ENCODE assay signal across 23 mouse cellular contexts in the genomic region with DNA sequence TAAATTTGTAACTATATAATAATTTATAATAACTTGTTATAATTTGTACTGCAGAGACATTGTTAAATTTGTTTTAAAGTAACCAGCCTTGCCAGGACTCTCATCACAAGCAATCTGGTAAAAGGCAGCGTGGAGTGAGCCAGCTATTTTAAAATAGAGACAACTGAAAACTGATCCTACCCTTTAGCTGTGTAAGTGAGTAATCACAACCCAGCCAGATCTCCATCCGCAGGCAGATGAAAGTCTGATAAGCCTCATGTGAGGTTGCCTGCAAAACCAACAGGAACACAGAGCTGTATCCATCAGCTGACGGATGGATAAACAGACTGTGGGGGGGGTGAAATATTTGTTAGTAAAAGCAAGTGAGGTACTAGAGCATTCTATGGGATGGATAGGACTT.
DNase-seq lines count a peak whose midpoint lies in the region; ATAC-seq and TF ChIP-seq lines count a peak whose summit lies in the region.
"Had no signal": no experiment of that assay in that cellular context is flagged by ENCODE, and none has a peak within 500 bp of the region (broad histone marks: within the 10 kb centered on the region; RNA-seq: fewer than 3 reads in every experiment).

No protein-coding gene starts in this region.

- no peaks in the 10 kb centered on the region for H3K9me3 ChIP-seq in forebrain, postnatal 0 days (ENCODE audit: low read length)
- no peaks in the 10 kb centered on the region for H3K9me3 ChIP-seq in forebrain, embryonic 15.5 days
- H3K9me3 ChIP-seq in MEL (replicated peaks; ENCODE audit: insufficient read depth, low read length), result no peaks in the 10 kb centered on the region
- H3K9me3 ChIP-seq in liver, postnatal 0 days (ENCODE audit: low read length), result no peaks in the 10 kb centered on the region
- H3K9me3 ChIP-seq: heart, embryonic 10.5 days; limb, embryonic 10.5 days; neural tube, embryonic 15.5 days had no signal

- no peak overlapping the region for H3K4me2 ChIP-seq in forebrain, postnatal 0 days (ENCODE audit: low read depth)
- H3K4me2 ChIP-seq in forebrain, embryonic 15.5 days (replicated peaks), result no peak overlapping the region
- H3K4me2 ChIP-seq in liver, postnatal 0 days (ENCODE audit: low read depth, low read length), result no peak overlapping the region
- H3K4me2 ChIP-seq: neural tube, embryonic 15.5 days had no signal

- H3K36me3 ChIP-seq in forebrain, postnatal 0 days (ENCODE audit: insufficient read depth), result no peaks in the 10 kb centered on the region
- H3K36me3 ChIP-seq in forebrain, embryonic 15.5 days, result no peaks in the 10 kb centered on the region
- H3K36me3 ChIP-seq in MEL (ENCODE audit: control insufficient read depth in 1 of 2, insufficient read depth in 2 of 2, low read length in 2 of 2), result peaks cover 0 to 71% of the 10 kb centered on the region in 2 experiments; a peak in 2 of 4 replicates
- H3K36me3 ChIP-seq in liver, postnatal 0 days (replicated peaks; ENCODE audit: insufficient read depth, low read length), result no peaks in the 10 kb centered on the region
- H3K36me3 ChIP-seq: heart, embryonic 10.5 days; limb, embryonic 10.5 days; neural tube, embryonic 15.5 days had no signal

- ATAC-seq in forebrain, postnatal 0 days, result no peak
- ATAC-seq in forebrain, embryonic 15.5 days (replicated peaks), result no peak
- ATAC-seq in liver, postnatal 0 days, result no peak
- no peak for ATAC-seq in inflammation-experienced regulatory T-cells, adult 6 months

- H3K9ac ChIP-seq in forebrain, postnatal 0 days, result no peak overlapping the region
- no peak overlapping the region for H3K9ac ChIP-seq in forebrain, embryonic 15.5 days (replicated peaks)
- H3K9ac ChIP-seq in MEL (ENCODE audit: control insufficient read depth, low read depth, low read length, poor library complexity, severe bottlenecking), result no peak overlapping the region; the same call in 1 of the 2 replicates
- no peak overlapping the region for H3K9ac ChIP-seq in liver, postnatal 0 days (replicated peaks)
- H3K9ac ChIP-seq: neural tube, embryonic 15.5 days had no signal

- no peak overlapping the region for H3K27ac ChIP-seq in forebrain, postnatal 0 days (ENCODE audit: low read depth, low read length)
- no peak overlapping the region for H3K27ac ChIP-seq in forebrain, embryonic 15.5 days (replicated peaks)
- H3K27ac ChIP-seq in MEL (ENCODE audit: control insufficient read depth, low read depth, low read length), result peak overlapping the region; percentile 99
- H3K27ac ChIP-seq in liver, postnatal 0 days (ENCODE audit: low read depth), result no peak overlapping the region
- H3K27ac ChIP-seq: heart, embryonic 10.5 days; left cerebral cortex, adult 2 months; limb, embryonic 10.5 days; neural tube, embryonic 15.5 days had no signal

- no peaks in the 10 kb centered on the region for H3K27me3 ChIP-seq in forebrain, postnatal 0 days (ENCODE audit: insufficient read depth, low read length)
- H3K27me3 ChIP-seq in forebrain, embryonic 15.5 days, result no peaks in the 10 kb centered on the region
- H3K27me3 ChIP-seq in MEL (ENCODE audit: control insufficient read depth in 1 of 2, insufficient read depth in 2 of 2, low read length in 2 of 2), result no peaks in the 10 kb centered on the region
- no peaks in the 10 kb centered on the region for H3K27me3 ChIP-seq in liver, postnatal 0 days (ENCODE audit: insufficient read depth, low read length)
- H3K27me3 ChIP-seq: CH12.LX; neural tube, embryonic 15.5 days had no signal

- H3K4me1 ChIP-seq in forebrain, postnatal 0 days (ENCODE audit: insufficient read depth), result no peaks in the 10 kb centered on the region
- H3K4me1 ChIP-seq in forebrain, embryonic 15.5 days, result peaks cover 15% of the 10 kb centered on the region
- peaks cover 31 to 69% of the 10 kb centered on the region in 2 experiments for H3K4me1 ChIP-seq in MEL (ENCODE audit: control insufficient read depth in 1 of 2, insufficient read depth in 2 of 2, low read length in 2 of 2)
- peaks cover 62% of the 10 kb centered on the region for H3K4me1 ChIP-seq in liver, postnatal 0 days (ENCODE audit: insufficient read depth)

- peaks cover 17% of the 10 kb centered on the region for H3K79me2 ChIP-seq in MEL (ENCODE audit: control insufficient read depth, insufficient read depth, low read length, poor library complexity)

- TF ChIP-seq EP300 in MEL (IDR thresholded peaks at IDR 0.05; ENCODE audit: low read depth in 1 of 2, low read length in 2 of 2), result no peak
- TF ChIP-seq EP300 in liver, postnatal 0 days (IDR thresholded peaks at IDR 0.05; ENCODE audit: low read depth), result peak; percentile 29; the same call in 1 of the 2 replicates

- 62% methylated on average over 3 of the region's 3 CpGs for WGBS in forebrain, postnatal 0 days
- WGBS in forebrain, embryonic 15.5 days, result 84% methylated on average over 3 of the region's 3 CpGs
- WGBS in liver, postnatal 0 days (ENCODE audit: insufficient replicate concordance), result 43% methylated on average over 3 of the region's 3 CpGs

- no peak for TF ChIP-seq RAD21 in MEL (IDR thresholded peaks at IDR 0.05; ENCODE audit: low read depth, low read length)

- DNase-seq in forebrain, postnatal 0 days, result peak; percentile 31
- peak; percentile 55 to 69 for DNase-seq in layer of hippocampus, adult 8-10 months (ENCODE audit: low spot score in 2 of 2)
- no peak for DNase-seq in layer of hippocampus, adult 9-10 months (ENCODE audit: low spot score)
- peak; percentile 69 for DNase-seq in MEL (ENCODE audit: low read depth, low spot score)
- DNase-seq in liver, postnatal 0 days, result no peak
- no peak for DNase-seq in lung, adult 18-20 months
- DNase-seq: adrenal gland, adult 8-10 months; cerebellum, adult 11 months; cerebellum, postnatal 25 days; heart, postnatal 10 days; kidney, adult 2 months; kidney, postnatal 14 days; lung, postnatal 14 days; midbrain, embryonic 14.5 days; spleen, adult 18-20 months; thymus, postnatal 25 days had no signal

- TF ChIP-seq POLR2A in MEL (IDR thresholded peaks at IDR 0.05; ENCODE audit: control insufficient read depth in 1 of 2, insufficient read depth in 1 of 2, low read depth in 1 of 2, low read length in 2 of 2, poor library complexity in 1 of 2), result no peak

- TF ChIP-seq CTCF in forebrain, postnatal 0 days (IDR thresholded peaks at IDR 0.05; ENCODE audit: low read depth), result no peak
- no peak for TF ChIP-seq CTCF in MEL (IDR thresholded peaks at IDR 0.05 in 2 of 3, conservative IDR thresholded peaks at IDR 0.05 in 1 of 3; ENCODE audit: control insufficient read depth in 1 of 3, insufficient read depth in 1 of 3, low read depth in 2 of 3, low read length in 3 of 3, poor library complexity in 1 of 3, severe bottlenecking in 1 of 3)
- TF ChIP-seq CTCF in liver, postnatal 0 days (IDR thresholded peaks at IDR 0.05; ENCODE audit: low read depth), result no peak

- no peak overlapping the region for H3K4me3 ChIP-seq in forebrain, postnatal 0 days (ENCODE audit: low read depth, low read length)
- H3K4me3 ChIP-seq in forebrain, embryonic 15.5 days, result no peak overlapping the region
- H3K4me3 ChIP-seq in MEL (ENCODE audit: control insufficient read depth in 1 of 2, insufficient read depth in 1 of 2, low read depth in 2 of 2, low read length in 2 of 2), result no peak overlapping the region
- H3K4me3 ChIP-seq in liver, postnatal 0 days (ENCODE audit: low read depth, low read length), result no peak overlapping the region
- H3K4me3 ChIP-seq: heart, embryonic 10.5 days; left cerebral cortex, adult 2 months; limb, embryonic 10.5 days; neural tube, embryonic 15.5 days had no signal

TF ChIP-seq in MEL, 35 proteins besides CTCF, POLR2A, EP300 and RAD21:
- TF ChIP-seq NRF1 (IDR thresholded peaks at IDR 0.05; ENCODE audit: insufficient read depth, low read depth, low read length, poor library complexity, severe bottlenecking) (no peak), UBTF (IDR thresholded peaks at IDR 0.05; ENCODE audit: borderline replicate concordance, insufficient read depth, low read depth, low read length) (no peak), TAL1 (IDR thresholded peaks at IDR 0.05; ENCODE audit: low read length) (peak; percentile 25; the same call in 1 of the 2 replicates), HCFC1 (IDR thresholded peaks at IDR 0.05; ENCODE audit: low read depth, low read length) (no peak), RCOR1 (IDR thresholded peaks at IDR 0.05; ENCODE audit: low read depth, low read length) (no peak), USF2 (IDR thresholded peaks at IDR 0.05; ENCODE audit: borderline replicate concordance in 1 of 2, insufficient read depth in 1 of 2, low read depth in 1 of 2, low read length in 2 of 2) (no peak), TBP (IDR thresholded peaks at IDR 0.05; ENCODE audit: low read depth, low read length) (peak; percentile 85), GATA1 (IDR thresholded peaks at IDR 0.05; ENCODE audit: low read depth, low read length) (peak; percentile 90), SMC3 (IDR thresholded peaks at IDR 0.05; ENCODE audit: low read depth, low read length) (no peak)
TF ChIP-seq in MEL: peak in this region for 3.

Comparison
In these comparisons a context has a peak if more than half of its experiments do, and no peak if none do; other contexts are left out.
1. DNase-seq: peak in forebrain, postnatal 0 days (single experiment), layer of hippocampus, adult 8-10 months (2 of 2) and MEL (single experiment); none in layer of hippocampus, adult 9-10 months (single experiment), liver, postnatal 0 days (single experiment) and lung, adult 18-20 months (0 of 2).